Mouse (Mus musculus) spleen, adult 12 weeks (tissue): Measurements from ENCODE around the gene Arl5b.

ENCODE experiments used
- DNase-seq: peaks from one replicate; pipeline ENCODE4 v3.0.0; 2022; ENCODE audit warnings: low spot score

Gene Arl5b

GRCm38 (mm10) chr2:15111808-15112440 is 62.7 kb downstream of the Arl5b start:
- no peak for DNase-seq

DNA sequence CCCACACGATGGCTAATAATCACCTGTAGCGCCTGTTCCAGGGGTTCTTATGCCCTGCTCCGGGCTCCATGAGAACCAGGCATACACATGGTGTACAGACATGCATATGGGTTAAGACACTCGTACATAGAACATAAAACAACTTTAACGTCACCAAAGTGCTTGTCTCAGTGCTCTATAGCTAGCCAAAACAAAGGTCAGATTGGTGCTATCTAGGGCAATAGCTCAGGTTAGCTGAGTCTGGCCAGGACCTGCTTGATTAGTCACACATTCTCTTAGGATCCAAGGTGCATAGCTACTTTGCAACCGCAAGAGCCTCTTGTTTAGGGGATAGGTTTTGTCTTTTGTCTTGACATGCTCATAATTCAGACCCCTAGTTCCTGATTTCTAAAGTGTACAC is 63.5 kb downstream of the Arl5b start:
- DNase-seq: no peak

- no peak for DNase-seq
Measured at GRCm38 (mm10) chr2:15121217-15121680, 72.1 kb downstream of the Arl5b start.
